Mouse (Mus musculus): ENCODE measurements around the gene Taldo1. TPM values are rescaled to one million over a fixed set of nuclear protein-coding genes. Genes with fewer than 3 reads are reported as not detected.

Gene Taldo1
- polyA plus RNA-seq, 1 experiment from 2014 or later: 312 TPM

GRCm38 (mm10) chr7:141361510-141361909 lies 30.5 kb upstream of the Taldo1 start:
- DNase-seq: peak; percentile 9

GRCm38 (mm10) chr7:141363106-141363751 lies 28.8 kb upstream of the Taldo1 start:
- 53% methylated on average over 4 of the region's 4 CpGs for WGBS
- no peak; the same call in 1 of the 2 replicates for ATAC-seq (ENCODE audit: low FRiP score, low TSS enrichment)

More at GRCm38 (mm10) chr7:141361510-141361909, 30.5 kb upstream of the Taldo1 start:
- Histone ChIP-seq H3K4me2 (ENCODE audit: low read length) (no peak overlapping the region), H3K4me1 (ENCODE audit: control insufficient read depth, insufficient read depth, low read length) (no peaks in the 10 kb centered on the region), H3K27ac (replicated peaks; ENCODE audit: low read depth, low read length) (no peak overlapping the region), H3K27me3 (ENCODE audit: control insufficient read depth, insufficient read depth, low read length) (no peaks in the 10 kb centered on the region; the same call in 1 of the 2 replicates), H3K4me3 (replicated peaks; ENCODE audit: low read depth, low read length) (no peak overlapping the region), H3K9ac (replicated peaks; ENCODE audit: low read length) (no peak overlapping the region), H3K36me3 (ENCODE audit: control insufficient read depth, insufficient read depth, low read length) (no peaks in the 10 kb centered on the region), H3K9me3 (ENCODE audit: control insufficient read depth, low read length) (no peaks in the 10 kb centered on the region)
- WGBS: 14% methylated on average over 24 of the region's 24 CpGs
- ATAC-seq (ENCODE audit: low FRiP score, low TSS enrichment): no peak

GRCm38 (mm10) chr7:141363752-141364125 lies 28.3 kb upstream of the Taldo1 start:
- no peak overlapping the region for H3K9ac ChIP-seq (replicated peaks; ENCODE audit: low read length)
- no peak overlapping the region for H3K4me2 ChIP-seq (ENCODE audit: low read length)
- H3K27ac ChIP-seq (replicated peaks; ENCODE audit: low read depth, low read length): no peak overlapping the region
- H3K4me3 ChIP-seq (replicated peaks; ENCODE audit: low read depth, low read length): no peak overlapping the region
- WGBS: 71% methylated on average over 2 of the region's 2 CpGs
- no peaks in the 10 kb centered on the region; the same call in 1 of the 2 replicates for H3K27me3 ChIP-seq (ENCODE audit: control insufficient read depth, insufficient read depth, low read length)
- no peaks in the 10 kb centered on the region for H3K36me3 ChIP-seq (ENCODE audit: control insufficient read depth, insufficient read depth, low read length)
- ATAC-seq (ENCODE audit: low FRiP score, low TSS enrichment): no peak
- H3K9me3 ChIP-seq (ENCODE audit: control insufficient read depth, low read length): no peaks in the 10 kb centered on the region
- H3K4me1 ChIP-seq (ENCODE audit: control insufficient read depth, insufficient read depth, low read length): no peaks in the 10 kb centered on the region
- no peak for DNase-seq

More at GRCm38 (mm10) chr7:141363106-141363751, 28.8 kb upstream of the Taldo1 start:
- H3K9ac ChIP-seq (replicated peaks; ENCODE audit: low read length): no peak overlapping the region
- peak; percentile 90 for DNase-seq
- no peaks in the 10 kb centered on the region for H3K9me3 ChIP-seq (ENCODE audit: control insufficient read depth, low read length)
- no peaks in the 10 kb centered on the region for H3K4me1 ChIP-seq (ENCODE audit: control insufficient read depth, insufficient read depth, low read length)
- no peak overlapping the region for H3K4me2 ChIP-seq (ENCODE audit: low read length)
- H3K4me3 ChIP-seq (replicated peaks; ENCODE audit: low read depth, low read length): no peak overlapping the region
- no peaks in the 10 kb centered on the region for H3K36me3 ChIP-seq (ENCODE audit: control insufficient read depth, insufficient read depth, low read length)
- no peak overlapping the region for H3K27ac ChIP-seq (replicated peaks; ENCODE audit: low read depth, low read length)
- no peaks in the 10 kb centered on the region; the same call in 1 of the 2 replicates for H3K27me3 ChIP-seq (ENCODE audit: control insufficient read depth, insufficient read depth, low read length)

- Histone ChIP-seq H3K9me3 (ENCODE audit: control insufficient read depth, low read length) (no peaks in the 10 kb centered on the region), H3K27me3 (ENCODE audit: control insufficient read depth, insufficient read depth, low read length) (no peaks in the 10 kb centered on the region; the same call in 1 of the 2 replicates), H3K9ac (replicated peaks; ENCODE audit: low read length) (no peak overlapping the region), H3K4me2 (ENCODE audit: low read length) (no peak overlapping the region), H3K36me3 (ENCODE audit: control insufficient read depth, insufficient read depth, low read length) (no peaks in the 10 kb centered on the region), H3K4me1 (ENCODE audit: control insufficient read depth, insufficient read depth, low read length) (no peaks in the 10 kb centered on the region), H3K27ac (replicated peaks; ENCODE audit: low read depth, low read length) (no peak overlapping the region), H3K4me3 (replicated peaks; ENCODE audit: low read depth, low read length) (no peak overlapping the region)
- WGBS: 81% methylated on average over 5 of the region's 5 CpGs
- DNase-seq (no peak), ATAC-seq (ENCODE audit: low FRiP score, low TSS enrichment) (no peak)
Measured at GRCm38 (mm10) chr7:141364349-141365048, 27.5 kb upstream of the Taldo1 start.

GRCm38 (mm10) chr7:141365049-141365445 lies 27.0 kb upstream of the Taldo1 start:
- H3K27ac ChIP-seq (replicated peaks; ENCODE audit: low read depth, low read length): no peak overlapping the region
- DNase-seq (no peak), ATAC-seq (ENCODE audit: low FRiP score, low TSS enrichment) (no peak)
- no peak overlapping the region for H3K9ac ChIP-seq (replicated peaks; ENCODE audit: low read length)
- no peaks in the 10 kb centered on the region for H3K4me1 ChIP-seq (ENCODE audit: control insufficient read depth, insufficient read depth, low read length)
- H3K4me3 ChIP-seq (replicated peaks; ENCODE audit: low read depth, low read length): no peak overlapping the region
- H3K9me3 ChIP-seq (ENCODE audit: control insufficient read depth, low read length): no peaks in the 10 kb centered on the region
- H3K36me3 ChIP-seq (ENCODE audit: control insufficient read depth, insufficient read depth, low read length): no peaks in the 10 kb centered on the region
- H3K4me2 ChIP-seq (ENCODE audit: low read length): no peak overlapping the region
- H3K27me3 ChIP-seq (ENCODE audit: control insufficient read depth, insufficient read depth, low read length): no peaks in the 10 kb centered on the region; the same call in 1 of the 2 replicates
- WGBS: 78% methylated on average over 3 of the region's 3 CpGs

- no peak for ATAC-seq (ENCODE audit: low FRiP score, low TSS enrichment)
Measured at GRCm38 (mm10) chr7:141367358-141367757, 24.6 kb upstream of the Taldo1 start.

GRCm38 (mm10) chr7:141369918-141370317 lies 22.1 kb upstream of the Taldo1 start:
- no peaks in the 10 kb centered on the region for H3K27me3 ChIP-seq (ENCODE audit: control insufficient read depth, insufficient read depth, low read length)
- DNase-seq: no peak

More at GRCm38 (mm10) chr7:141367358-141367757, 24.6 kb upstream of the Taldo1 start:
- H3K27ac ChIP-seq (replicated peaks; ENCODE audit: low read depth, low read length): no peak overlapping the region
- no peaks in the 10 kb centered on the region for H3K27me3 ChIP-seq (ENCODE audit: control insufficient read depth, insufficient read depth, low read length)
- no peaks in the 10 kb centered on the region for H3K36me3 ChIP-seq (ENCODE audit: control insufficient read depth, insufficient read depth, low read length)
- no peak overlapping the region for H3K9ac ChIP-seq (replicated peaks; ENCODE audit: low read length)
- no peaks in the 10 kb centered on the region for H3K4me1 ChIP-seq (ENCODE audit: control insufficient read depth, insufficient read depth, low read length)
- H3K9me3 ChIP-seq (ENCODE audit: control insufficient read depth, low read length): no peaks in the 10 kb centered on the region
- no peak overlapping the region for H3K4me3 ChIP-seq (replicated peaks; ENCODE audit: low read depth, low read length)
- WGBS: 87% methylated on average over 4 of the region's 4 CpGs
- H3K4me2 ChIP-seq (ENCODE audit: low read length): no peak overlapping the region
- no peak for DNase-seq

GRCm38 (mm10) chr7:141371942-141372595 lies 19.9 kb upstream of the Taldo1 start:
- Histone ChIP-seq H3K27me3 (ENCODE audit: control insufficient read depth, insufficient read depth, low read length) (no peaks in the 10 kb centered on the region), H3K4me1 (ENCODE audit: control insufficient read depth, insufficient read depth, low read length) (no peaks in the 10 kb centered on the region), H3K9me3 (ENCODE audit: control insufficient read depth, low read length) (no peaks in the 10 kb centered on the region), H3K4me2 (ENCODE audit: low read length) (no peak overlapping the region), H3K27ac (replicated peaks; ENCODE audit: low read depth, low read length) (no peak overlapping the region), H3K9ac (replicated peaks; ENCODE audit: low read length) (no peak overlapping the region), H3K36me3 (ENCODE audit: control insufficient read depth, insufficient read depth, low read length) (no peaks in the 10 kb centered on the region), H3K4me3 (replicated peaks; ENCODE audit: low read depth, low read length) (no peak overlapping the region)
- 80% methylated on average over 6 of the region's 6 CpGs for WGBS
- no peak for ATAC-seq (ENCODE audit: low FRiP score, low TSS enrichment)
- no peak for DNase-seq

More at GRCm38 (mm10) chr7:141369918-141370317, 22.1 kb upstream of the Taldo1 start:
- H3K27ac ChIP-seq (replicated peaks; ENCODE audit: low read depth, low read length): no peak overlapping the region
- no peak overlapping the region for H3K4me2 ChIP-seq (ENCODE audit: low read length)
- no peaks in the 10 kb centered on the region for H3K4me1 ChIP-seq (ENCODE audit: control insufficient read depth, insufficient read depth, low read length)
- no peaks in the 10 kb centered on the region for H3K9me3 ChIP-seq (ENCODE audit: control insufficient read depth, low read length)
- 70% methylated on average over 5 of the region's 5 CpGs for WGBS
- H3K9ac ChIP-seq (replicated peaks; ENCODE audit: low read length): no peak overlapping the region
- no peaks in the 10 kb centered on the region for H3K36me3 ChIP-seq (ENCODE audit: control insufficient read depth, insufficient read depth, low read length)
- no peak for ATAC-seq (ENCODE audit: low FRiP score, low TSS enrichment)
- no peak overlapping the region for H3K4me3 ChIP-seq (replicated peaks; ENCODE audit: low read depth, low read length)

Measured in midbrain, embryonic 14.5 days (tissue).